ENCODE assay signal across 19 mouse cellular contexts in genomic region chr3:129602289-129602688, GRCm38 (mm10).
A peak's percentile ranks its signal among the peaks of the same experiment; 100 is the strongest.
DNase-seq lines count a peak whose midpoint lies in the region; ATAC-seq and TF ChIP-seq lines count a peak whose summit lies in the region.
"Had no signal": no experiment of that assay in that cellular context is flagged by ENCODE, and none has a peak within 500 bp of the region (broad histone marks: within the 10 kb centered on the region; RNA-seq: fewer than 3 reads in every experiment).

No protein-coding gene starts in this region.

- TF ChIP-seq POLR2A in kidney, adult 2 months (IDR thresholded peaks at IDR 0.05; ENCODE audit: low read depth, low read length), result no peak

- H3K4me3 ChIP-seq in kidney, adult 2 months (ENCODE audit: insufficient read depth, low read depth, low read length), result no peak overlapping the region
- no peak overlapping the region for H3K4me3 ChIP-seq in gastrocnemius, adult 2 months
- H3K4me3 ChIP-seq: embryonic facial prominence, embryonic 15.5 days; hindbrain, embryonic 13.5 days; limb, embryonic 12.5 days; midbrain, embryonic 12.5 days; stomach, embryonic 15.5 days had no signal

- no peak overlapping the region for H3K27ac ChIP-seq in kidney, adult 2 months (ENCODE audit: insufficient read depth, low read depth, low read length)
- no peak overlapping the region for H3K27ac ChIP-seq in gastrocnemius, adult 2 months
- H3K27ac ChIP-seq: embryonic facial prominence, embryonic 15.5 days; hindbrain, embryonic 13.5 days; limb, embryonic 12.5 days; liver, embryonic 14.5 days; midbrain, embryonic 12.5 days; stomach, embryonic 15.5 days had no signal

- H3K36me3 ChIP-seq in kidney, adult 2 months (ENCODE audit: control insufficient read depth, insufficient read depth, low read length), result no peaks in the 10 kb centered on the region
- H3K36me3 ChIP-seq: hindbrain, embryonic 13.5 days; midbrain, embryonic 12.5 days; stomach, embryonic 15.5 days had no signal

- no peaks in the 10 kb centered on the region for H3K4me1 ChIP-seq in kidney, adult 2 months (ENCODE audit: control insufficient read depth, insufficient read depth, low read length)
- H3K4me1 ChIP-seq: embryonic facial prominence, embryonic 15.5 days; stomach, embryonic 15.5 days had no signal

- TF ChIP-seq CTCF in kidney, adult 2 months (conservative IDR thresholded peaks at IDR 0.05; ENCODE audit: insufficient read depth, insufficient read length, low read depth, low read length), result no peak
- no peak for TF ChIP-seq CTCF in gastrocnemius, adult 2 months (IDR thresholded peaks at IDR 0.05)

- intact Hi-C loops in gastrocnemius, adult 2 months (cut with DNase I), result no loop called here

- 74% methylated on average over 9 of the region's 9 CpGs for WGBS in kidney, adult 2 months

- DNase-seq in T-cell, adult 2 months (ENCODE audit: low spot score), result peak; percentile 68
- peak; percentile 75 for DNase-seq in induced T-regulatory cell, adult 2 months (ENCODE audit: low read depth)
- DNase-seq in thymus, postnatal 36 days, result peak; percentile 41 to 49
- no peak for DNase-seq in kidney, adult 2 months
- no peak for DNase-seq in gastrocnemius, adult 2 months
- no peak for DNase-seq in cerebellum, adult 11 months
- DNase-seq: cerebellum, adult 11-12 months; kidney, adult 11 months; kidney, postnatal 4 days; right cerebral cortex, postnatal 25 days had no signal

- H3K27me3 ChIP-seq in kidney, adult 2 months (replicated peaks; ENCODE audit: control insufficient read depth, insufficient read depth, low read length), result no peaks in the 10 kb centered on the region
- H3K27me3 ChIP-seq: embryonic facial prominence, embryonic 15.5 days; hindbrain, embryonic 13.5 days; limb, embryonic 12.5 days; midbrain, embryonic 12.5 days; Patski; stomach, embryonic 15.5 days had no signal

- ATAC-seq in neutrophil, adult 5-6 weeks (ENCODE audit: extremely low read depth, insufficient number of reproducible peaks, low FRiP score, poor library complexity, severe bottlenecking), result peak; percentile 37; the same call in 1 of the 2 replicates
- ATAC-seq: lung, postnatal 0 days; Patski had no signal

Comparison
In these comparisons a context has a peak if more than half of its experiments do, and no peak if none do; other contexts are left out.
1. DNase-seq: peak in T-cell, adult 2 months (single experiment), induced T-regulatory cell, adult 2 months (single experiment) and thymus, postnatal 36 days (2 of 2); none in kidney, adult 2 months (single experiment), gastrocnemius, adult 2 months (single experiment) and cerebellum, adult 11 months (single experiment).